Mouse (Mus musculus): ENCODE measurements at regions not wholly inside any gene's neighbourhood (a gene's known extent, or its start where the extent isn't known, plus 50 kb on each side); places are given as distances from the start of the nearest gene placed in this dataset.

GRCm38 (mm10) chr12:54549659-54550058 is 106.7 kb downstream of the Sptssa start:
- no peak for TF ChIP-seq CTCF (IDR thresholded peaks at IDR 0.05; ENCODE audit: extremely low read depth, insufficient read length, insufficient replicate concordance, low read depth, low read length)
- TF ChIP-seq POLR2A (IDR thresholded peaks at IDR 0.05; ENCODE audit: low read depth, low read length): no peak
